Mouse (Mus musculus) gastrocnemius, adult 18-20 months (tissue): Measurements from ENCODE around the gene Hnrnpul2. TPM values are rescaled to one million over a fixed set of nuclear protein-coding genes. Genes with fewer than 3 reads are reported as not detected.
"Not testable (repeated sequence)": the region's sequence is repeated elsewhere in the genome, so short reads cannot be mapped to it uniquely, and the experiment has no call there.

Experiments
- DNase-seq: peaks from one replicate; pipeline ENCODE4 v3.0.0; 2021; ENCODE audit warnings: low spot score
- total RNA-seq, 2 experiments: library from RNA; stranded (reverse); gene quantifications; 2 replicates each; pipeline ENCODE4 v1.2.3; 2021

The Hnrnpul2 gene
- total RNA-seq, 2 experiments from 2014 or later: 41.2 to 44.3 TPM

DNA sequence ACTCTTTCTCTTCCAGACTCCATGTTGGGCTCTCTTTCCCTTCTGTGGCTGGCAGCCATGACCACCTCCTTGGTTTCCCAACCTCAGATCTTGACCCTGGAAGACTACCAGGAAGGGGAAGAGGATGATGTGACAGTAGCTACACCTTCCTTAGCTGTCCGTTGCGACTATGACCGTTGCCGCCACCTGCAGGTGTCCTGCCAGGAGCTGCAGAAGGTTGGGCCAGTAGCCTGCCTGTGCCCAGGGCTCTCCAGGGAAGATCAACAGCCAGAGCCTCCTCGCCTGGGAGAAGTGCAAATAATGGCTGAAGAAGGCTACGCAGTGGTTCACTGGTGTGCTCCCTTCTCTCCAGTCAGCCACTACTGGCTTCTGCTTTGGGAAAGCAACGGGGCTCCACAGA is 31.8 kb downstream of the Hnrnpul2 start:
- DNase-seq: no peak

DNA sequence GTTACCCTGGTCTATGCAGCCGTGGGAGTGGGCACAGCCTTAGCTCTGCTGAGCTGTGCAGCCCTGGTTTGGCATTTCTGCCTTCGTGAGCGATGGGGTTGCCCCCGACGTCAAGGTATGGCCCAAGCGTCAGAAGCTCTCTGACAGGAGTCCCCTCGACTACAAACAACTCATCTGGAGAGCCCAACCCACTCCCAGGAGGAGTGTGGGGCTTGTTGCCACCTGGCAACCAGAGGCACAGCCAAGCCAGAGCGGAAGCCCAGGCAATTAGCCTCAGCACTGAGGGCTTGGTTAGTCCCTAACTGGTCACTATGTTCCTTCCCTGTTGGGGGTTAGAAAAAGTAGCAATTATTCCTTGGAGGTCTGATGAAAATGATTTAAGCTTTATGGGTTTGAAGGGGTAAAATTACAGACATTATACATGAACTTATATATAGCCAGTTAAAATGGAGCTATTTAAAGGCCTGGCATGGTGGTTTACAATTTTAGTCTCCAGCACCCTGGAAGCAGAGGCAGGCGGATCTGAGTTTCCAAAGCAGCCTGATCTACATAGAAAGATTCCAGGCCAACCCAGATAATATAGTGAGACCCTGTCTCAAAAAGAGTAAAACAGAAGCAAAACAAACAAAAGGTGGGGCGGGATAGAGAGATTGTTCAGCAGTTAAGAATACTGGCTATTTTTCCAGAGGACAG is 32.6 kb downstream of the Hnrnpul2 start:
- DNase-seq: peak; percentile 72

GRCm38 (mm10) chr19:8853117-8853516 is 33.3 kb downstream of the Hnrnpul2 start:
- DNase-seq: no peak

- peak; percentile 44 for DNase-seq
These were observed 37.9 kb downstream of the Hnrnpul2 start for GRCm38 (mm10) chr19:8857689-8858088.

- no peak for DNase-seq
These were observed 39.2 kb downstream of the Hnrnpul2 start for GRCm38 (mm10) chr19:8859018-8859417.

- DNase-seq: no peak
These were observed 44.5 kb downstream of the Hnrnpul2 start for GRCm38 (mm10) chr19:8864265-8864664.

GRCm38 (mm10) chr19:8870381-8870780 is 50.6 kb downstream of the Hnrnpul2 start:
- DNase-seq: not testable (repeated sequence)

DNA sequence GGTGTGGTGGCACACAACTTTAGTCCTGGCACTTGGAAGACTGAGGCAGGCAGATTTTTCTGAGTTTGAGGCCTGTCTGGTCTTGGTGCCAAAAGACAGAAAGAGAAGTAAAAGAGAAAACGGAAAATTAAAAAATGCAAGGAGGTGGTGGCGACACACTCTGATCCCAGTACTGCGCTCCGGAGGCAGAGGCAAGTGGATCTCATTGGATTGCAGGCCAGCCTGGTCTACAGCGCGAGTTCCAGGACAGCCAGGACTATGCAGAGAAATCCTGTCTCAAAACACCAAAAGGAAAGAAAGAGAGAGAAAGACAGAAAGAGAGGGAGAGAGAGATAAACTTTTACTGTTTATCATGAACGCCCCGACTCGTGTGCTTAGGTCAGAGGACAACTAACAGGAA is 51.0 kb downstream of the Hnrnpul2 start:
- no peak for DNase-seq

- DNase-seq: peak; percentile 99
These were observed 51.7 kb downstream of the Hnrnpul2 start, which contains the start of gene Ubxn1 for GRCm38 (mm10) chr19:8871267-8872186. TSS of gene Ubxn1 (plus strand) at chr19:8871496.

- DNase-seq: no peak
These were observed 52.5 kb downstream of the Hnrnpul2 start for GRCm38 (mm10) chr19:8872266-8872840.

- no peak for DNase-seq
These were observed 55.2 kb downstream of the Hnrnpul2 start for GRCm38 (mm10) chr19:8875031-8875430.

GRCm38 (mm10) chr19:8880311-8881033 is 60.7 kb downstream of the Hnrnpul2 start, which contains the start of gene Uqcc3:
TSS of gene Uqcc3 (minus strand) at chr19:8880923.
- peak; percentile 91 for DNase-seq

DNA sequence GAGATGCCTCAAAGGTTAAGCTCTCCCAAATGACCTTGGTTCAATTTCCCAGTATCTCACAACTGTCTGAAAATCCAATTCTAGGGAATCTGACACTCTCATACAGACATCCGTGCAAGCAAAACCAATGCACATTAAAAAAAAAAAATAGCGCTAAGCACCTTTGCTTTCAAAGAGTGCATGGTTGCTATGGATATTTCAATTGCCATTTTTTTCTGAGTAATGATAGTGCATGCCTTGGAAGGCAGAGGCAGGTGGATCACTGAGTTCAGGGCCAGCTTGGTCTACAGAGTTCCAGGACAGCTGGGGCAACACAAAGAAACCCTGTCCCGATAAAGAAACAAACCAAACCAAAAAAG is 61.2 kb downstream of the Hnrnpul2 start:
- no peak for DNase-seq

- DNase-seq: no peak
These were observed 63.8 kb downstream of the Hnrnpul2 start, which contains the start of the genes Lbhd1 and Gm49403 for GRCm38 (mm10) chr19:8883616-8884015. TSS of gene Lbhd1 (plus strand) at chr19:8883732. TSS of gene Gm49403 (plus strand) at chr19:8883930.

Other genes starting within 250 kb of the Hnrnpul2 start
- not detected for gene Slc22a8, start 228.8 kb upstream of the Hnrnpul2 start, total RNA-seq
- gene Slc22a6, start 202.0 kb upstream of the Hnrnpul2 start, total RNA-seq: not detected
- gene Chrm1, start 156.2 kb upstream of the Hnrnpul2 start, total RNA-seq: not detected
- 10 to 100 TPM; 30.2 to 37.3 TPM for gene Slc3a2, start 96.6 kb upstream of the Hnrnpul2 start, total RNA-seq
- 10 to 100 TPM; 16.4 to 16.9 TPM for gene Wdr74, start 84.2 kb upstream of the Hnrnpul2 start, total RNA-seq
- gene 1700092M07Rik, start 79.3 kb upstream of the Hnrnpul2 start, total RNA-seq: 1 to 10 TPM in 1 of 2 experiments, not detected in 1; 1.0 TPM
- gene Stx5a, start 78.6 kb upstream of the Hnrnpul2 start, total RNA-seq: 10 to 100 TPM; 16.0 to 16.6 TPM
- 10 to 100 TPM; 27.5 to 31.3 TPM for gene Nxf1, start 62.9 kb upstream of the Hnrnpul2 start, total RNA-seq
- gene Tmem223, start 49.0 kb upstream of the Hnrnpul2 start, total RNA-seq: 10 to 100 TPM; 91.0 to 99.3 TPM
- gene Tmem179b, start 45.5 kb upstream of the Hnrnpul2 start, total RNA-seq: 1 to 10 TPM; 7.3 to 8.6 TPM
- 1 to 10 TPM; 5.0 to 5.1 TPM for gene Taf6l, start 33.6 kb upstream of the Hnrnpul2 start, total RNA-seq
- gene Polr2g, start 21.4 kb upstream of the Hnrnpul2 start, total RNA-seq: 10 to 100 TPM; 37.7 to 38.3 TPM
- 1 to 10 TPM in 1 of 2 experiments, under 1 TPM in 1; 0.76 to 1.1 TPM for gene Zbtb3, start 17.5 kb upstream of the Hnrnpul2 start, total RNA-seq
- gene Ttc9c, start 677 bp upstream of the Hnrnpul2 start, total RNA-seq: 10 to 100 TPM; 11.1 to 13.6 TPM
- 1 to 10 TPM; 2.5 to 4.2 TPM for gene AC129217.1, start 9.8 kb downstream of the Hnrnpul2 start, total RNA-seq
- gene Bscl2, start 17.5 kb downstream of the Hnrnpul2 start, total RNA-seq: 10 to 100 TPM; 16.4 to 16.6 TPM
- not detected for gene Gng3, start 19.2 kb downstream of the Hnrnpul2 start, total RNA-seq
- gene Lrrn4cl, start 30.8 kb downstream of the Hnrnpul2 start, total RNA-seq: 1 to 10 TPM; 5.6 to 8.8 TPM
- 100 to 1,000 TPM; 204 to 206 TPM for gene Ubxn1, start 51.5 kb downstream of the Hnrnpul2 start, total RNA-seq
- 10 to 100 TPM; 57.2 to 63.9 TPM for gene Uqcc3, start 60.9 kb downstream of the Hnrnpul2 start, total RNA-seq
- gene Lbhd1, start 63.7 kb downstream of the Hnrnpul2 start, total RNA-seq: 1 to 10 TPM; 2.9 to 5.3 TPM
- gene Gm49403, start 63.9 kb downstream of the Hnrnpul2 start, total RNA-seq: not detected
- gene 1810009A15Rik, start 68.8 kb downstream of the Hnrnpul2 start, total RNA-seq: 10 to 100 TPM; 14.5 to 15.4 TPM
- gene Gm49416, start 68.9 kb downstream of the Hnrnpul2 start, total RNA-seq: 1 to 10 TPM; 1.2 to 2.3 TPM
- gene Ints5, start 73.0 kb downstream of the Hnrnpul2 start, total RNA-seq: 1 to 10 TPM; 9.2 to 9.9 TPM
- gene Ganab, start 78.1 kb downstream of the Hnrnpul2 start, total RNA-seq: 10 to 100 TPM; 19.5 to 20.8 TPM
- gene B3gat3, start 100.4 kb downstream of the Hnrnpul2 start, total RNA-seq: 10 to 100 TPM; 32.1 to 37.9 TPM
- 1 to 10 TPM; 7.8 TPM for gene Rom1, start 109.3 kb downstream of the Hnrnpul2 start, total RNA-seq
- 1 to 10 TPM; 3.1 to 4.5 TPM for gene Eml3, start 109.5 kb downstream of the Hnrnpul2 start, total RNA-seq
- 10 to 100 TPM; 21.6 to 24.2 TPM for gene Mta2, start 121.9 kb downstream of the Hnrnpul2 start, total RNA-seq
- 1 to 10 TPM; 7.6 to 8.2 TPM for gene Tut1, start 133.8 kb downstream of the Hnrnpul2 start, total RNA-seq
- gene Eef1g, start 147.0 kb downstream of the Hnrnpul2 start, total RNA-seq: 100 to 1,000 TPM; 452 to 469 TPM
- 100 to 1,000 TPM; 199 to 202 TPM for gene Ahnak, start 169.3 kb downstream of the Hnrnpul2 start, total RNA-seq